Mouse (Mus musculus): ENCODE measurements around the gene Adora1. TPM values are rescaled to one million over a fixed set of nuclear protein-coding genes. Genes with fewer than 3 reads are reported as not detected.
"Not testable (repeated sequence)": the region's sequence is repeated elsewhere in the genome, so short reads cannot be mapped to it uniquely, and the experiment has no call there.

Adora1 gene
- polyA plus RNA-seq, 1 experiment from 2014 or later: 2.0 TPM

- Histone ChIP-seq H3K27me3 (no peaks in the 10 kb centered on the region), H3K9me3 (no peaks in the 10 kb centered on the region), H3K36me3 (no peaks in the 10 kb centered on the region), H3K9ac (no peak overlapping the region), H3K4me2 (no peak overlapping the region), H3K4me3 (no peak overlapping the region), H3K27ac (no peak overlapping the region), H3K4me1 (no peaks in the 10 kb centered on the region)
- WGBS: 34% methylated on average over 2 of the region's 2 CpGs
- ATAC-seq (ENCODE audit: insufficient number of reproducible peaks, low FRiP score, low TSS enrichment, low read depth): no peak
Measured at GRCm38 (mm10) chr1:134265797-134266196, 30.6 kb upstream of the Adora1 start.

- H3K4me3 ChIP-seq: no peak overlapping the region
- 88% methylated on average over 6 of the region's 6 CpGs for WGBS
- no peak overlapping the region for H3K4me2 ChIP-seq
- no peaks in the 10 kb centered on the region for H3K27me3 ChIP-seq
- no peak overlapping the region for H3K27ac ChIP-seq
- H3K9ac ChIP-seq: no peak overlapping the region
- no peaks in the 10 kb centered on the region for H3K36me3 ChIP-seq
- H3K9me3 ChIP-seq: no peaks in the 10 kb centered on the region
- no peaks in the 10 kb centered on the region for H3K4me1 ChIP-seq
- ATAC-seq (ENCODE audit: insufficient number of reproducible peaks, low FRiP score, low TSS enrichment, low read depth): no peak
Measured at GRCm38 (mm10) chr1:134264341-134264740, 29.1 kb upstream of the Adora1 start.

- not testable (repeated sequence) for H3K4me3 ChIP-seq; H3K36me3 ChIP-seq; H3K27me3 ChIP-seq; ATAC-seq (ENCODE audit: insufficient number of reproducible peaks, low FRiP score, low TSS enrichment, low read depth); H3K9me3 ChIP-seq; H3K9ac ChIP-seq; H3K4me1 ChIP-seq; H3K27ac ChIP-seq; H3K4me2 ChIP-seq
- 61% methylated on average over 1 of the region's 1 CpGs for WGBS
Measured at GRCm38 (mm10) chr1:134249681-134250080, 14.4 kb upstream of the Adora1 start.

DNA sequence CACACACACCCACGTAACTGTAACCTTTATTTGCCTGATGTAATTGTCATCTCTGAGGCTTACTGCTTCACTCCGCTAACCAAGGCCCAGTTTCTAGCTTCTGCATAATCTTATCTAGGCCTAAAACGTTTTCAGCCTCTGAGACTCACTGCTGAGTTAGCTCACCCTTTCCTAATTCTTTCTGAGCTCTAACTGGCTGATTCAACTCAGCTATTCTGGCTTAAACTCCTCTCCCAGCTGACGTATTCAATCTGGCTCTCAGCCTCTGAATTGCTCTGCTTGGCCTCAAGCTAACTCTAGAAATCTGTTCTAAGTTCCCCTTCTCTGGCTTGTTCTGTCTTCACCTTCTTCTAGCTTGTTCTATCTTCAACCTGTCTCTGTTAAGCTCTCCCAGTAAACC, 11.4 kb upstream of the Adora1 start:
- ATAC-seq (ENCODE audit: insufficient number of reproducible peaks, low FRiP score, low TSS enrichment, low read depth): no peak
- Histone ChIP-seq H3K36me3 (no peaks in the 10 kb centered on the region), H3K9me3 (no peaks in the 10 kb centered on the region), H3K9ac (no peak overlapping the region), H3K4me1 (peaks cover 14% of the 10 kb centered on the region), H3K4me2 (no peak overlapping the region), H3K27me3 (peaks cover 6% of the 10 kb centered on the region; the same call in 1 of the 2 replicates), H3K27ac (no peak overlapping the region), H3K4me3 (no peak overlapping the region)
- WGBS: 52% methylated on average over 4 of the region's 4 CpGs

DNA sequence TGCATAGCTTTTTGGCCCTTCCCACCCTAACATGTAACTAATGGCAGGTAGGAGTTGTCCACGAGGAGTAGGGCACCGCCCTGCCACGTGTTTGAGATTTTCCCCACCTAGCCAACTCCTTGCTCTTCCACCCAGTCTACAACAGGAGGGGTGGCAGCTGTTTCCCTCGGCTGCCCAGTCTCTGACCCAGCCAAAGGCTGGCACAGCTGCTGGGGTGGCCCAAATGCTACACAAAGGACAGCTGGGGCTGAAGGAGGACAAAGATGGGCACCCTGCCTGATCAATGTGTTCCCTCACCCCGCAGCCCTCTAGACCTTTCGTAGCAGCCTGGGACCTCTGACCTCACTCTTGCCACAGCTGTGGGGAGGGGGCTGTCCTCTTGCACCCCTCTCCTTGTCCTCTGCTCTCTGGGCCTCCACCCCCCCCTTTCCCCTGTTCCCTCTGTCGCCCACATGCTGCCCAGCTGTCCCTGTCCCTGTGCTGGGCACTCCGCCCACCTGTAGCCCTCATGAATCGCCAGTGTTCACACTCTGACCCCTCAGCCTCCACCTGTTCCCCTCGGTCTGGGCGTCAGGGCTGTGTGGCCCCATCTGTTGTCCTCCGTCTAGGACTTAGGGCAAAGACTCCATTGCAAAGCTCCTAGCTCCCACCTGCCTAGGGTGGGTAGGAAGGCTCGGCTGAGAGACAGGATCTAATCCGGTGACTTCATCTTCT, 9.9 kb upstream of the Adora1 start:
- peak; percentile 77 for ATAC-seq (ENCODE audit: insufficient number of reproducible peaks, low FRiP score, low TSS enrichment, low read depth)

DNA sequence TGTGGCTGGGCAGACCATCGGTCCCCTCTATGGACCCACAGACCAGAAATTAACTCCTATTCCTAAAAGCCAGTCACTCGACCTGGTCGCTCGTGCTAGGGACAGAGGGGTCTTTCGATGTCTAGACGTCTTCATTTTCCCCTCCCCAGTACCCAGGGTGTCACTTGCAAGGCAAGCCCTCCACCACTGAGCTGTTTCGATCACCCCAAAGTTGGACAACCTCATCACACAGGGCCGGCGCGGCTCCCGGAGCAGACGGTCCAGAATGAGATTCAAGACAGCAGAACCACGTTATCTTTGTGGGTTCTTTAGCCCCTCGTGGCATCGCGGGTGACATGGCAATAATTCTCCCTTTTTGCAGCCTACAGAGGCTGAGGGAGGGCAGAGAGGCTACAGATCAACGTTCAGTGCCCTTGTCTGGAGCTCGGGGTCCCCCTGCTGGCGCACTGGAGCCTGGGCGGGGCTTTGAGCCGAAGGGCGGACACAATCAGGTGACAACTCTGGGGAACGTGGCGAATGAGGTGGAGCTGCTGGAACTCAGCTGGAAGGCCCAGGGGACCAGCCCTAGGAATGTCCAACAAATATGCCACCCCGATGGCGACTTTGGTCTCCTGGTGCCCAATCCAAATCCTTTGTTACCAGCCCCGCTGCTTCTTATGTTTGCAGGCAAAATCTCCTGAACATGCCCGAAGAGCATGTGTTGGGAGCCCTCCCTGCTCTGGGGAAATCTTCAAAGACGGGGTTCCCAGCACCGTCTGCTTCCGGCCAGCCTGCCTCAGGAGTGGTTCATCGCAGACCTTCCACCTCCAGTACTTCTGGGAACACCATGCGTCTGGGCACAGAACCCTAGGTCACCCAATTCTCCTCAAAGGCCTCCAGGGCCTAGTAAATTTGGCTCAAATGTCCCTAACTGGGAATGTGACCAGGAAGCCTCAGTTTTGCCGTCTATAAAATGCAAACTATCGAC, 9.0 kb upstream of the Adora1 start:
- H3K9me3 ChIP-seq: no peaks in the 10 kb centered on the region
- H3K27ac ChIP-seq: no peak overlapping the region
- H3K36me3 ChIP-seq: no peaks in the 10 kb centered on the region
- H3K9ac ChIP-seq: peak overlapping the region; percentile 26; the same call in 1 of the 2 replicates
- peak; percentile 64 for ATAC-seq (ENCODE audit: insufficient number of reproducible peaks, low FRiP score, low TSS enrichment, low read depth)
- H3K4me3 ChIP-seq: peak overlapping the region; percentile 17; the same call in 1 of the 2 replicates
- H3K27me3 ChIP-seq: peaks cover 6% of the 10 kb centered on the region; the same call in 1 of the 2 replicates
- WGBS: 20% methylated on average over 35 of the region's 35 CpGs
- peak overlapping the region; percentile 49 for H3K4me2 ChIP-seq
- H3K4me1 ChIP-seq: peaks cover 14% of the 10 kb centered on the region

More for the DNA sequence above, 9.9 kb upstream of the Adora1 start:
- 73% methylated on average over 14 of the region's 14 CpGs for WGBS
- Histone ChIP-seq H3K9me3 (no peaks in the 10 kb centered on the region), H3K4me2 (no peak overlapping the region), H3K27ac (no peak overlapping the region), H3K9ac (no peak overlapping the region), H3K4me3 (no peak overlapping the region), H3K36me3 (no peaks in the 10 kb centered on the region), H3K4me1 (peaks cover 14% of the 10 kb centered on the region), H3K27me3 (peaks cover 6% of the 10 kb centered on the region; the same call in 1 of the 2 replicates)

GRCm38 (mm10) chr1:134243505-134243904, 8.3 kb upstream of the Adora1 start:
- Histone ChIP-seq H3K27ac (no peak overlapping the region), H3K4me2 (0 out of 2 replicates have a peak overlapping the region, but pooled peaks have one; percentile 49), H3K27me3 (peaks cover 6% of the 10 kb centered on the region; the same call in 1 of the 2 replicates), H3K4me3 (no peak overlapping the region), H3K36me3 (no peaks in the 10 kb centered on the region), H3K9me3 (no peaks in the 10 kb centered on the region), H3K4me1 (peaks cover 14% of the 10 kb centered on the region), H3K9ac (no peak overlapping the region)
- 55% methylated on average over 6 of the region's 6 CpGs for WGBS
- ATAC-seq (ENCODE audit: insufficient number of reproducible peaks, low FRiP score, low TSS enrichment, low read depth): no peak

- H3K27ac ChIP-seq: no peak overlapping the region
- H3K36me3 ChIP-seq: no peaks in the 10 kb centered on the region
- peaks cover 9% of the 10 kb centered on the region for H3K27me3 ChIP-seq
- ATAC-seq (ENCODE audit: insufficient number of reproducible peaks, low FRiP score, low TSS enrichment, low read depth): no peak
- 55% methylated on average over 2 of the region's 2 CpGs for WGBS
- H3K4me3 ChIP-seq: no peak overlapping the region
- no peak overlapping the region for H3K9ac ChIP-seq
- H3K9me3 ChIP-seq: no peaks in the 10 kb centered on the region
- H3K4me1 ChIP-seq: peaks cover 14% of the 10 kb centered on the region
- H3K4me2 ChIP-seq: no peak overlapping the region
Measured at GRCm38 (mm10) chr1:134242286-134242685, 7.1 kb upstream of the Adora1 start.

- ATAC-seq (ENCODE audit: insufficient number of reproducible peaks, low FRiP score, low TSS enrichment, low read depth): no peak
- Histone ChIP-seq H3K9ac (no peak overlapping the region), H3K36me3 (no peaks in the 10 kb centered on the region), H3K4me2 (no peak overlapping the region), H3K9me3 (no peaks in the 10 kb centered on the region), H3K27me3 (peaks cover 18% of the 10 kb centered on the region), H3K27ac (no peak overlapping the region), H3K4me3 (no peak overlapping the region), H3K4me1 (peaks cover 14% of the 10 kb centered on the region)
- 74% methylated on average over 8 of the region's 8 CpGs for WGBS
Measured at GRCm38 (mm10) chr1:134241298-134241697, 6.1 kb upstream of the Adora1 start.

GRCm38 (mm10) chr1:134240701-134241100, 5.5 kb upstream of the Adora1 start:
- Histone ChIP-seq H3K27ac (no peak overlapping the region), H3K4me1 (peaks cover 16% of the 10 kb centered on the region), H3K36me3 (no peaks in the 10 kb centered on the region), H3K4me3 (no peak overlapping the region), H3K27me3 (peaks cover 24% of the 10 kb centered on the region), H3K9ac (no peak overlapping the region), H3K9me3 (no peaks in the 10 kb centered on the region), H3K4me2 (no peak overlapping the region)
- no peak for ATAC-seq (ENCODE audit: insufficient number of reproducible peaks, low FRiP score, low TSS enrichment, low read depth)
- 77% methylated on average over 9 of the region's 9 CpGs for WGBS

- H3K4me2 ChIP-seq: no peak overlapping the region
- H3K9me3 ChIP-seq: no peaks in the 10 kb centered on the region
- 92% methylated on average over 3 of the region's 3 CpGs for WGBS
- no peak for ATAC-seq (ENCODE audit: insufficient number of reproducible peaks, low FRiP score, low TSS enrichment, low read depth)
- no peak overlapping the region for H3K27ac ChIP-seq
- peaks cover 29% of the 10 kb centered on the region for H3K4me1 ChIP-seq
- H3K27me3 ChIP-seq: peaks cover 53% of the 10 kb centered on the region
- H3K36me3 ChIP-seq: no peaks in the 10 kb centered on the region
- H3K4me3 ChIP-seq: no peak overlapping the region
- H3K9ac ChIP-seq: no peak overlapping the region
Measured at GRCm38 (mm10) chr1:134237438-134237837, 2.2 kb upstream of the Adora1 start.

DNA sequence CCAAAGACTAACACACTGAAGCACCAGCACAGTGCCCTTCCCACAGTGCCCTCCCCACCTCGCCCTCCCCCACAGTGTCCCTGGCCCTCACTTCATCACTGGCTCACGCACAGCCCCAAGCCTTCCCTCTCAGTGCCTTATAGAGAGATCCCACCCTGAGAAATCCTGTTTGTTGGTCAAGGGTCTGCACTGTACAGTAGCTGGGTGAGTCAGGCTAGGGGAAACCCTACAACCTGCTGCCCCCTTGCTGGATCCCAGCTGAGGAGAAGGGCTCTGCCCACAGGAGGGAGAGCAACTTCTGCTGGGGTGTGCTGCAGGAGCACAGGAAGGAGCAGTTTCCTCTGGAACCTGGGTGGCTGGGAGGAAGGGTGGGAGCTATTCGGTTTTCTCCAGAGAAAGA, 911 bp upstream of the Adora1 start:
- Histone ChIP-seq H3K36me3 (no peaks in the 10 kb centered on the region), H3K4me3 (no peak overlapping the region), H3K27ac (no peak overlapping the region), H3K27me3 (peaks cover 48% of the 10 kb centered on the region), H3K9ac (no peak overlapping the region), H3K9me3 (no peaks in the 10 kb centered on the region), H3K4me1 (peaks cover 32% of the 10 kb centered on the region), H3K4me2 (peak overlapping the region; percentile 93; the same call in 1 of the 2 replicates)
- 30% methylated on average over 3 of the region's 3 CpGs for WGBS
- ATAC-seq (ENCODE audit: insufficient number of reproducible peaks, low FRiP score, low TSS enrichment, low read depth): no peak
